Mouse (Mus musculus) embryonic fibroblast, embryonic 13.5 days (primary cell): Measurements from ENCODE around the gene Gm128. TPM values are rescaled to one million over a fixed set of nuclear protein-coding genes. Genes with fewer than 3 reads are reported as not detected.
A peak's percentile ranks its signal among the peaks of the same experiment; 100 is the strongest.

Experiments used
- H3K27ac ChIP-seq: 2 replicates; pipeline ENCODE4 v1.5.1; 2012; ENCODE audit warnings: low read length, control low read depth, inconsistent platforms; ENCODE audit not compliant: insufficient read depth
- H3K4me1 ChIP-seq: 2 replicates; pipeline ENCODE4 v1.6.1; 2011; ENCODE audit warnings: low read length; ENCODE audit not compliant: control insufficient read depth, insufficient read depth
- H3K4me3 ChIP-seq: 2 replicates; pipeline ENCODE4 v1.5.1; 2011; ENCODE audit warnings: mild to moderate bottlenecking, control low read depth, low read length; ENCODE audit not compliant: insufficient read depth
- CTCF ChIP-seq: IDR thresholded peaks from 2 replicates; pipeline ENCODE4 v1.5.1; 2011; ENCODE audit warnings: mild to moderate bottlenecking, control low read depth, low read length, moderate library complexity, borderline replicate concordance; ENCODE audit not compliant: insufficient read depth
- POLR2A ChIP-seq: IDR thresholded peaks from 2 replicates; pipeline ENCODE4 v1.6.1; 2011; ENCODE audit warnings: low read depth, mild to moderate bottlenecking, control low read depth, low read length, moderate library complexity
- polyA plus RNA-seq: library from polyadenylated mRNA; stranded (reverse); fragments of >200 nt; gene quantifications from 2 replicates; pipeline ENCODE4 v1.2.4, GENCODE M21; 2011; ENCODE audit warnings: low read depth; ENCODE audit not compliant: missing spikeins, insufficient read length

Gene Gm128
- polyA plus RNA-seq, 1 experiment, result not detected

GRCm38 (mm10) chr3:95233303-95233980, 8.0 kb downstream of the Gm128 start:
- no peak overlapping the region for H3K27ac ChIP-seq
- TF ChIP-seq POLR2A, result no peak
- TF ChIP-seq CTCF, result no peak
- peaks cover 27% of the 10 kb centered on the region for H3K4me1 ChIP-seq
- H3K4me3 ChIP-seq, result no peak overlapping the region

GRCm38 (mm10) chr3:95232771-95233170, 8.6 kb downstream of the Gm128 start:
- peaks cover 27% of the 10 kb centered on the region for H3K4me1 ChIP-seq
- no peak for TF ChIP-seq CTCF
- TF ChIP-seq POLR2A, result no peak
- no peak overlapping the region for H3K4me3 ChIP-seq
- peak overlapping the region; percentile 60 for H3K27ac ChIP-seq

GRCm38 (mm10) chr3:95231298-95232221, 9.8 kb downstream of the Gm128 start, which contains the start of gene Mllt11:
Gene Mllt11 (minus strand): TSS chr3:95232171.
- Histone ChIP-seq H3K27ac (peak within 1 kb of the TSS; percentile 81), H3K4me3 (peak within 1 kb of the TSS; percentile 42), H3K4me1 (peaks cover 23% of the 10 kb centered on the region)
- TF ChIP-seq CTCF, result no peak
- no peak for TF ChIP-seq POLR2A

GRCm38 (mm10) chr3:95230495-95231297, 10.7 kb downstream of the Gm128 start:
- H3K4me1 ChIP-seq, result peaks cover 21% of the 10 kb centered on the region
- no peak for TF ChIP-seq POLR2A
- TF ChIP-seq CTCF, result no peak
- peak overlapping the region; percentile 96 for H3K4me3 ChIP-seq
- peak overlapping the region; percentile 81; the same call in 1 of the 2 replicates for H3K27ac ChIP-seq

GRCm38 (mm10) chr3:95229781-95230494, 11.5 kb downstream of the Gm128 start:
- peaks cover 21% of the 10 kb centered on the region for H3K4me1 ChIP-seq
- TF ChIP-seq CTCF (no peak), POLR2A (peak; percentile 73)
- H3K4me3 ChIP-seq, result peak overlapping the region; percentile 96
- peak overlapping the region; percentile 81 for H3K27ac ChIP-seq

GRCm38 (mm10) chr3:95228894-95229780, 12.3 kb downstream of the Gm128 start:
- peaks cover 22% of the 10 kb centered on the region for H3K4me1 ChIP-seq
- TF ChIP-seq CTCF (no peak), POLR2A (no peak; the same call in 1 of the 2 replicates)
- H3K27ac ChIP-seq, result peak overlapping the region; percentile 77
- peak overlapping the region; percentile 96 for H3K4me3 ChIP-seq

GRCm38 (mm10) chr3:95228148-95228893, 13.1 kb downstream of the Gm128 start, which contains the start of gene Cdc42se1:
Gene Cdc42se1 (plus strand): TSS chr3:95228732.
- H3K4me1 ChIP-seq, result peaks cover 23% of the 10 kb centered on the region
- peak within 1 kb of the TSS; percentile 96 for H3K4me3 ChIP-seq
- TF ChIP-seq CTCF, result no peak
- TF ChIP-seq POLR2A, result peak; percentile 89
- H3K27ac ChIP-seq, result peak within 1 kb of the TSS; percentile 98
